Mouse (Mus musculus) gastrocnemius, postnatal 14 days (tissue): ENCODE measurements around the gene ccdc198. TPM values are rescaled to one million over a fixed set of nuclear protein-coding genes. Genes with fewer than 3 reads are reported as not detected.
"Not testable (repeated sequence)": the region's sequence is repeated elsewhere in the genome, so short reads cannot be mapped to it uniquely, and the experiment has no call there.

Experiments used
- DNase-seq: peaks from one replicate; pipeline ENCODE4 v3.0.0; 2021; ENCODE audit warnings: mixed read lengths
- intact Hi-C: fragments of 180-260 bp; cut with DNase I; formaldehyde crosslinking; loops from one replicate; pipeline ENCODE4 v1.15.1; 2025; ENCODE audit warnings: low total_unique reads
- long read RNA-seq, 2 experiments: library from polyadenylated mRNA; stranded (forward); transcript quantifications; one replicate each; pipeline ENCODE4 v2.0.0; 2021
- total RNA-seq, 2 experiments: library from RNA; stranded (reverse); gene quantifications; 2 replicates each; pipeline ENCODE4 v1.2.3; 2021

The ccdc198 gene
- not detected for total RNA-seq
- long read RNA-seq, experiment 1: 0 reads
- long read RNA-seq, experiment 2: 0 reads

- intact Hi-C loops: no loop called here
- DNase-seq: no peak
Observed at GRCm38 (mm10) chr14:49245126-49245714, at the start of gene ccdc198. Gene ccdc198, minus strand, starts transcription at chr14:49245474.

DNA sequence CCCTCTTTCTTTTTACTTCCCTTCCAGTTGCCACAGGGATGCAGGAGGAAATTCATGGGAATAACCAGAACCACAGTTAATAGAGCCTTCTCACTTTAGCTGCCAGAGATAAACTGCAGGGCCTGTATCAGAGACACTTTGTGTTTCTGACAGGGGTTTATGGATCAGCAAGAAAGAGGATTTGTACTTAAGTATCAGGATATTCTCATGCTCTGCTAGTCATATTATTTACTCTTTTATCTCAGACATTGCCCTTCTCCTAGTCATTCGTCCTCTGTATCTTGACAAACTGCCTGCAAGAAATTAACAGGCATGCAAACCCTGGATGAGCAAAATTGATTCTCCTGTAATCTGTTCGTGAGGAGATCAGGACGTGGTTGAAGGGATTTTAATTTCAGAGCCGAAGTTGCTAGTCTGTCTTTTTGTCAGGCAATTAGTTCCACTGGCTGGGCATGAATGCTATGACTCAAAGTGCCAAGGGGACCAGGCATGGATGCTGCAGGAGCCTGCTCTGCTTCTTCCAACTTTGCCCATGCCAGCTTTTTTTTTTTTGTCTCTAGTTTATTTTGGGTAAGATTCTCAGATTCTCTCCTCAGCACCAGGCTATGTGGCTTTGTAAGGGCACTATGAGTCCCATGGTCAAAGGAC lies 48.7 kb upstream of the ccdc198 start:
- no peak for DNase-seq

GRCm38 (mm10) chr14:49290029-49290745 lies 44.9 kb upstream of the ccdc198 start:
- no peak for DNase-seq
- intact Hi-C loops: no loop called here

More for the DNA sequence above, 48.7 kb upstream of the ccdc198 start:
- intact Hi-C loops: no loop called here

DNA sequence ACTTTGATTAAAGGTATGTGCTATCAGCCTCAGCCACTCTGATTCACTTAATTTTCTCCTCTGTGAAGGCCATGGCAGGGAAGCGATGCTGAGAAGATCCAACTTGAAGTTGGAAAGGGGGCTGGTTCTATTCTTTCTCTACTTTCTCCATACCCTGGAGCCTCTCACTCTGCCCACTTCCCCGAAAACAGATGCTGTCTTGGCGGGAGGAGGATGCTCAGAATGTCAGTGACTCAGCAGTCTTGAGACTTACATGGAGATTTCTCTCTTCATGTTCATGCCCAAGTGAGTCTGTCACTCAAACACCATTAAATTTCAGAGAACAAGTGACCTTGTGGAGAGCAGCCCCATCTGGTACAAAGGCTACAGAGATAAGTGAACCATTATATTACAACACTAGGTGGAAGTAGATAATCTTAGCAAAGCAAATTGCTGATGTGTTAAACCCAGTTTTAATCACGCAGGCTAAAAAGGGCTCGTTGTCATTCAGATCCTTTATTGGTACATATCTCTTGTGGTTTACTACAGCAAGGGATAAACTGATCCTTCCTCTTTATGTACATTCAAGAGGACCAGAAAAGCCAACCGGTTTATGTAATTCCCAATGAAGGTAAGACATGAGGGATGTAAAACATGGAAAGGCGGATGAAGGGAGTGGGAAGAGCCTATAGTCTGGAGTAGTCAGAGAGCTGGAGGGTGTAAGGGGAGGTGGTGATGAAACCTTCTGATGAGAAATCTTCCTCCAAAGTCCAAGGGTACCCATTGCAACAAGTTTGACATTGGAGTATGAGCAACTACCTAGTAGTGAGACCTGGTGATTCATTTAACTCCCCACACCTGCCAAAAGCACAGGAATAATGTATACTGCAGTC lies 38.7 kb upstream of the ccdc198 start:
- no peak for DNase-seq
- intact Hi-C loops: no loop called here

DNA sequence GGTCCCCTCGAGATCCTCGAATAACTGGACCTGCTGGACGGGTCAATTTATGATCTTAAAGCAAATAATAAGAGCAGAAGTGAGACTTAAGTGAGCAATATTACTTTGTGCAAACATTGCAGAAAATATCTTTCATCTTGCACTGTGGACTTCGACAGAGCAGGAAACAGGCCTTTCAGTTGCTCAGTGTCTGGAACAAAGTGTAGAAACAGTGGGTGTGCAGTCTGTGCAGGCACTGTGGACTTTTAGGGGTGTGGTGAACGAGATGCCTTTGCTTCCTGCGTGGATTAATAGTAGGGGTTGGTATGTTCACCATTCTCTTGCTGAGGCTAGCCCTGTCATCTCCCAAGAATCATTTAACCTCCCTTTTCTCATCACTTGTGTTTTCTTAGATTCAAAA lies 33.6 kb upstream of the ccdc198 start:
- intact Hi-C loops: no loop called here

DNA sequence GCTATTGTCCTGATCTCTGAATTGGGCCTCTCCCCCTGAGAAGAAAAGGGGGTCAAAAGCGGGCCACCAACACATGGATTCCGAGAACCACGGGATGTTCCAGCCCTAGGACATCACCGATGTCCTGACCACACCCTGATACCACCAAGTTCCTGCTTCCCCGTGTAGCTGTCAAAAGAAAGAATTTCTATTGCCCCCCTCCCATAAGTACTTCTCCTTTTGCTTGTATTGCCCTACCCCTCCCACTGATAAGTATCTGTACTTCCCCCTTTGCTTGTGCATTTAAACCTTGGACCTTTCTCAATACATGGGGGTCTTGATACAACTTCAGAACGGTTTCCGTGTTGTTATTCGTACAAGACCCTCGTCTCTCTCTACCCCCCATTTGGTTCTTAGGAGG lies 33.2 kb upstream of the ccdc198 start:
- intact Hi-C loops, DNase-seq: not testable (repeated sequence)

More for the DNA sequence above, 33.6 kb upstream of the ccdc198 start:
- DNase-seq: no peak

DNA sequence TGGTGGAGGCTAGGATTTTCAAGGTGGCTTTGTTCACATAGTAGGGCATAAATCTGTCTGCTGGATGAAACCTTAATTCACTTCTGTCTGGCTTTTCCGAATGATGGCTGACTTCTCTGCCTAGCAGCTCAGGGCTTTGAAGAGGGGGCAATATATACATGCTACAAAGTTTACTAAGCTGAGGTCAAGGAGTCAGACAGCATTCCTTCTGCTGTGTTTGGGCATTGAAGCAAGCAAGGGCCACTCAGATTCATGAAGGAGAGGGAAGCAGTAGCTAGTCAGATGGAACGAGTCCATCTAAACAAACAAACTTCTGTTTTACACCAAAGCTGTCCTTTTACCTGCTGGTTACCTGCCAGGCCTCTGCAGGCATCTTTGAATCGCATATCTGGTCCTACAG lies 32.4 kb upstream of the ccdc198 start:
- no peak for DNase-seq
- intact Hi-C loops: no loop called here

DNA sequence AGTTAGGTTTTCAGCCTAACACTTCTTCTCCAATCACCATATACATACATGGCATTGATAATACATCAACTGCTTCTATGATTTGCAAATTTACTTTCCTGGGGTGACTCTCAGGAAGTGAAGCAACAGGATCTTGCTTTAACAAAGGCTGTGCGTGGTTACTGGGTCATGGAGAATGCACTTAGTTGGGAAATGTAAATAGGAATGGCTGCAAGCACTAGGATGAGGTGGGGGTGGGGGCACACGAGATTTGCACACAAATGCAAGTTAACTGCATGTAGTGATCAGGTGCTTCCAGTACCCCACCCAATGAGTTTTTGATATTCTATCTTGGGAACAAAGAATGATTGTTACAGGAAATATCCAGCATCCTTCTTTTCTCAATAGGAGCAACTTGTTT lies 30.1 kb upstream of the ccdc198 start:
- no peak for DNase-seq
- intact Hi-C loops: no loop called here

GRCm38 (mm10) chr14:49265286-49266002 lies 20.2 kb upstream of the ccdc198 start:
- no peak for DNase-seq

GRCm38 (mm10) chr14:49241522-49241921 lies 3.8 kb downstream of the ccdc198 start:
- intact Hi-C loops: no loop called here
- no peak for DNase-seq

More at GRCm38 (mm10) chr14:49265286-49266002, 20.2 kb upstream of the ccdc198 start:
- intact Hi-C loops: no loop called here

GRCm38 (mm10) chr14:49238206-49238605 lies 7.1 kb downstream of the ccdc198 start:
- DNase-seq: peak; percentile 30
- intact Hi-C loops: loop anchor here (10.0 kb wide), 1 partner anchor 497 kb away; no protein-coding TSS in a partner anchor

DNA sequence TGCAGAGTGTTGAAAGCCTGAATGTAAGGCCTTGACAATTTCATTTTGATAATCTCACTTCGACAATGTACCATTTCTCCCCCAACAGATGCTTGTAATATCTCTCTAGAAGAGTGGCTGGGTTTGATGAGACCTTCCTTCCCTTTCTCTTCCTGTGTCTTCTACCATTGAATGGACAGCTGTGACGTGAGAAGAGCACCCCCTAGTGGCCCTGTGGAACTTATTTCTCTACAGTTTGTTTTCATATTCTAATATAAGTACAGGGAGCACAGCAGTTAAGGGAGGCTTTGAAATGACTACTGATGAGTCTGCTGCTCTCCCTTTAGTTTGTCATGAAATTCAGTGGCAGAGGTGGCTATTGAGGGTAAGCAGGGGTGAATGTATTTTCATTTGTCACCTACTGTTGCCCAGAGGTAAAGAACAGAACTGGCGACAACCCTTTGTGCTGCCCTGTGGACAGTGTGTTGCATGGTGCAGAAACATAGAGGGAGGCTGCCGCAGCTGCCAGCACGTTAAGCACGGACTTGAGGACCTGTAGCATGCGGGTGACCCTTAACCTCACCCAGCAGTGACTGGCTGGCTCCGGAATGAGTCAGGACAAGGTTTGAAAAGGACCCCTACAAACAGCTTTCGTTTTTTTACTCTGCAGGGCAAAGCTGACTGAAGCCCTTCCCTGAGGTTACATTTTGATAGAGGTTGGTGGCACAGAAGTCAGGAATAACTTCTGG lies 10.3 kb downstream of the ccdc198 start:
- DNase-seq: no peak
- intact Hi-C loops: loop anchor here (10.0 kb wide), 1 partner anchor 500 kb away; no protein-coding TSS in a partner anchor

DNA sequence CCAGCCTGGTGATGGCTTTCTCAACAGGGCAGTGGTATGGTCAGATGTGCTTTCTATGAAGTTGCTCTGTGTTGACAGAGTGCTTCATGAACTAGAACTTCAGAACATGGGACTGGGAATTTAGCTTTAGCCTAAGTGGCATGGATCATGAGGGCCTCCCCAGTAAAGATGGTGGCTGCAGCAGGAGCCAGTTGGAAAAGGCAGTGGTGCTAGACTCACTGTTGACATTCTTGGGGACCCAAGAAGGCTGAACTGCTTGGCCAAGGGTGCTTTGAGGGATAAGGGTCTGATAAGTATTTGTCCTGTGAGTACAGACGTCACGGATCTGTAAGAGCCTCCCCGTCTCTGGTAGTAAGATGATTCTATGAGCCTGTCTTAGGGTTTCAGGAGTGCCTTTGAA lies 13.4 kb downstream of the ccdc198 start:
- intact Hi-C loops: loop anchor here (10.0 kb wide), 1 partner anchor 503 kb away; no protein-coding TSS in a partner anchor
- DNase-seq: no peak

- DNase-seq: no peak
- intact Hi-C loops: no loop called here
Observed at GRCm38 (mm10) chr14:49226986-49227385, 18.3 kb downstream of the ccdc198 start.

DNA sequence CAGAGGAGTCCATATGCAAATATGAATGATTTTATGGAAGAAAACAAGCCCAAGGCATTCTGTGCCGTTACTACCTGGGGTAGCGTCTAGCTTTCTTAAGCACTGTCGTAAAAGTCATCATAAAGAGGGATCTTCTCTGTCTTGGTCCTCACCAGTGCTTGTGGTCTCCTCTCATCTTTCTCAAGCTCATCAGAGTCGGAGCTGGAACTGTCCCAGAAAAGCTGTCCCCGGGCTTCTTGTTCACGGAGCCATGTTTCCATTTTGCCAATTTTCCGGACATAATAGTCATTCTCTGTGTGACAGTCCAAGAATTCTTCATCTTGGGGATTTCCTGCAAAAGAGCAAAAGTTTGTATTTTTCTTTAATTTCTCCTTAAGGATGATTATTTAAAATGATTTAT lies 18.8 kb downstream of the ccdc198 start:
- no peak for DNase-seq

DNA sequence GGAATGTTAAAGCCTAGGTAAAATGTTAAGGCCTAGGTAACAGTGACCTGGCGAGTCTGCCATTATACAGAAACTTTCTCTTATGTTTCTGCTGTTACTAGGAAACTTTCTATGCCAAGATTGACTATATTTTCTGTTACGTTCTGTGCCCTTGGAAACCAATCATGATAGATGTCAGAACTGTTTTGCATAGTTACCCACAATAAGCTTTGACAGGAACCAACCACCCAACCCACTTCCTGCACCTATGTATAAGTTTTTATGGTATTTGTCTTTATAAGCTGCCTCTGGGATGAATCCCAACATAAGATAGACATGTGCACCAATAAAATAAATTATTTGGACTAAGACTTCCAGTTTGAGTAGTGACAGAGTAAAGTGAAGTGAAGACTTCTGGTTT lies 23.5 kb downstream of the ccdc198 start:
- intact Hi-C loops: no loop called here
- no peak for DNase-seq

More for the DNA sequence above, 18.8 kb downstream of the ccdc198 start:
- intact Hi-C loops: no loop called here

GRCm38 (mm10) chr14:49219466-49220022 lies 25.7 kb downstream of the ccdc198 start:
- intact Hi-C loops, DNase-seq: not testable (repeated sequence)

- intact Hi-C loops: no loop called here
Observed at GRCm38 (mm10) chr14:49218677-49219076, 26.6 kb downstream of the ccdc198 start.

More at GRCm38 (mm10) chr14:49218677-49219076, 26.6 kb downstream of the ccdc198 start:
- no peak for DNase-seq
